Mouse (Mus musculus) limb, embryonic 10.5 days (tissue): ENCODE measurements around the gene Fgfr2. TPM values are rescaled to one million over a fixed set of nuclear protein-coding genes. Genes with fewer than 3 reads are reported as not detected.

Experiments used
- DNase-seq: peaks from one replicate; pipeline ENCODE4 v3.0.0-alpha.2; 2017; ENCODE audit warnings: low spot score
- H3K27ac ChIP-seq: fragments of 300-500 bp; sonication (generic); 2 replicates; pipeline ENCODE4 v1.5.1; 2016; ENCODE audit warnings: mild to moderate bottlenecking
- H3K27me3 ChIP-seq: fragments of 300-500 bp; sonication (generic); 2 replicates; pipeline ENCODE4 v1.6.1; 2016; ENCODE audit warnings: low read depth, mild to moderate bottlenecking; ENCODE audit not compliant: poor library complexity, severe bottlenecking
- H3K36me3 ChIP-seq: fragments of 300-500 bp; sonication (generic); 2 replicates; pipeline ENCODE4 v1.6.1; 2016; ENCODE audit warnings: mild to moderate bottlenecking, moderate library complexity
- H3K4me1 ChIP-seq: fragments of 300-500 bp; sonication (generic); 2 replicates; pipeline ENCODE4 v1.6.1; 2016
- H3K4me3 ChIP-seq: fragments of 300-500 bp; sonication (generic); 2 replicates; pipeline ENCODE4 v1.5.1; 2016; ENCODE audit warnings: mild to moderate bottlenecking, moderate library complexity
- H3K9me3 ChIP-seq: fragments of 300-500 bp; sonication (generic); replicated peaks from 2 replicates; pipeline ENCODE4 v1.6.1; 2016; ENCODE audit warnings: mild to moderate bottlenecking
- WGBS: fragments of 180-500 bp; shearing (Covaris S2); methylation state at CpG from one replicate; pipeline ENCODE4 v1.1.7; 2016; 5-methylcytosine and 5-hydroxymethylcytosine counted together
- polyA plus RNA-seq: library from polyadenylated mRNA; unstranded; fragments of >200 nt; fragmentation: Nextera tagmentation; extraction: Ambion mirVana; gene quantifications from 2 replicates; pipeline ENCODE4 v1.2.1, GENCODE M21; 2016

The Fgfr2 gene
- polyA plus RNA-seq, 1 experiment from 2014 or later = 64.4 TPM

DNA sequence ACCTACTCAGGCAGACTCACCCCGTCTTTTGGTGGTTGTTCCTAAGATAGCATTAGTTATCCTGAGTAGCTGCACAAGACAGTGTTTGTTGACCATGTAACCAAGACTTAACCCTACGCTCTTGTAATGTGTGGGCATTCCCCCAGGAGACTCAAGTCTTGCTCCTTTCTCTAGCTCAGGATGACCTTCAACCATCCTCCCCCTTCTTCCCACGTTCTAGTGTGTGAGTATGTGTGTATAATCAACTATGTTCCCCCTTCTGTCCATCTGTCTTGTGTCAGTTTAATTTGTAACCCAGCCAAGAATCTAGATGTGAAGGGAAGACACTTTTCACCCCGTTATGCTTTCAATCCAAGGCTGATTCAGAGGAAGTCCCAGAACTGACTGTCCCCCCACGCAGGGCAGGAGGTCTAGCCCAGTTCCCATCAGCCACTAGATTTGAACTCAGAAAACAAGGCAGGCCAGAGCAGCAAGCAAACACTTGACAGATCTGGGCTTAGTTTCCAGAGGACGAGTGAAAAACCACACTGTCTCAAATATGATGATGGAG, 815.4 kb downstream of the Fgfr2 start:
- Histone ChIP-seq H3K27me3 (no peaks in the 10 kb centered on the region), H3K36me3 (no peaks in the 10 kb centered on the region), H3K4me3 (no peak overlapping the region), H3K27ac (no peak overlapping the region), H3K9me3 (no peaks in the 10 kb centered on the region), H3K4me1 (peaks cover 19% of the 10 kb centered on the region)
- no peak for DNase-seq
- 86% methylated on average over 6 of the region's 6 CpGs for WGBS

DNA sequence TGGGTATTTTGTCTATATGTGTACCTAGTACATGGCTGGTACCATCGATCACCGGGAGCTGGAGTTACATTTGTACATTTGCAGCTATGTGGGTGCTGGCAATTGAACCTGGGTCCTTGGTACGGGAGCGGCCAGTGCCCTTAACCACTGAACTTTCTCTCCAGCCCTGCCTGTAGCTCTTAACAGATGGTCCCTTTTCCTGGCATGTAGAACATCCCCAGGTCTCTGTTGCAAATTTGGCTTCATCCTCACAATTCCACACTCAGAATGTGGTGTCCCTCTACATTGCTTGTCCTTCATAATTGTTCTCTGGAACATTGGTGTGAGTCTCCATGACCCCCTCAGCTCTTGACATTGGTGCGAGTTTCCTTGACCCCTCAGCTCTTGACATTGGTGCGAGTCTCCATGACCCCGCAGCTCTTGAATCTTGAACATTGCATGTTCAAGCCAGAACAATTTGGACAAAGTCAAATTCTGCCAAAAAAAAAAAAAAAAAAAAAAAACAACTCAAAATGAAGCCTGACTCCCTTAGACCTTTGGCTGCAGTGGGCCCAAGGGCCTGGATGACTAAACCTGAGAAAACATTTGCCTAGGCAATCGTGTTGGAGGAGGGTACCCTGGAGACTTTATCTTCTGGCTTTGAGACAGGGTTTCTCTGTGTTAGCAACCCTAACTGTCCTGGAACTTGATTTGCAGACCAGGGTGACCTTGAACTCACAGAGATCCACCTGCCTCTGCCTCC, 816.3 kb downstream of the Fgfr2 start:
- Histone ChIP-seq H3K27me3 (no peaks in the 10 kb centered on the region), H3K4me1 (peaks cover 16% of the 10 kb centered on the region), H3K27ac (no peak overlapping the region), H3K36me3 (no peaks in the 10 kb centered on the region), H3K4me3 (no peak overlapping the region), H3K9me3 (no peaks in the 10 kb centered on the region)
- WGBS = 95% methylated on average over 8 of the region's 8 CpGs
- DNase-seq = no peak

DNA sequence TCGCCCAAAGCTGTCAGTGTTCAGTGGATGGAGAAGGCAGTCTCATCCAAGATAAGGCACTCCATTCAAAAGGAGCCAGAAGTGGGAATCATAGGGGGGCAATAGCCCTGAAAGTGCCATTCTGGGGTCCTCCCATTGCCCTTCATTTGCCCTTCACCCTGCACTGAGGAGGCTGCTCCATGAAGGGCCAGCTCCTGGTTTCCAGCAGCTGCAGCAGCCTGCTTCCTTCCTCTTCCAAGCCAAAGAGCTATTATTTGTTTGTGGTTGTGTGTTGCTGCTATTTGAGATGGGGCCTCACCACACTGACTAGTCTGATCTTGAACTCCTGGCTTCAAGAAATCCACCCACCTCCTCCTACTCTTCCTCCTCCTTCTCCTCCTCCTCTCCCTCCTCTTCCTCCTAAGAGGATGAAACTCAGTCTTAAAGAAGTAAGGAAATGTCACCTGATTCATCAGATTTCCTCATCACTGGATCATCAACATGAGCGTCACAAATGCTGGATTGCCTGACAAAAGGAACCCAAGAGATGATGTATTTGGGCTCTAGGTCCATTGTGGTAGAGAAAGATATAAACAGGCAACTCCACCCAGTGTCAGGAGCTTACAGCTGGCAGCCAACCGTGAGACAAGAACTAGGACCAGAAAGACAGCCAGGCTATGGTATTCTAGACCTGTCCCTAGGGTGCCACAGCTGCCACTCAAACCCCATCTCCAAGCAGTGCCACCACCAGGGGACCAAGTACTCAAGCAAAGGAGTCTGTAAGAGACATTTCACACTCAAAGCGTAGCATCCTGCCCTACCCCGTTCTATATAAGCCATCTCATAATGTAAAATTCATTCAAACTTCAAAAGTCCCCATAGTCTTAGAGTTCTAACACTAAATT, 817.4 kb downstream of the Fgfr2 start:
- 88% methylated on average over 5 of the region's 5 CpGs for WGBS
- H3K9me3 ChIP-seq = no peaks in the 10 kb centered on the region
- no peak overlapping the region for H3K4me3 ChIP-seq
- no peaks in the 10 kb centered on the region for H3K27me3 ChIP-seq
- no peaks in the 10 kb centered on the region for H3K36me3 ChIP-seq
- no peak for DNase-seq
- peaks cover 15% of the 10 kb centered on the region for H3K4me1 ChIP-seq
- H3K27ac ChIP-seq = no peak overlapping the region

DNA sequence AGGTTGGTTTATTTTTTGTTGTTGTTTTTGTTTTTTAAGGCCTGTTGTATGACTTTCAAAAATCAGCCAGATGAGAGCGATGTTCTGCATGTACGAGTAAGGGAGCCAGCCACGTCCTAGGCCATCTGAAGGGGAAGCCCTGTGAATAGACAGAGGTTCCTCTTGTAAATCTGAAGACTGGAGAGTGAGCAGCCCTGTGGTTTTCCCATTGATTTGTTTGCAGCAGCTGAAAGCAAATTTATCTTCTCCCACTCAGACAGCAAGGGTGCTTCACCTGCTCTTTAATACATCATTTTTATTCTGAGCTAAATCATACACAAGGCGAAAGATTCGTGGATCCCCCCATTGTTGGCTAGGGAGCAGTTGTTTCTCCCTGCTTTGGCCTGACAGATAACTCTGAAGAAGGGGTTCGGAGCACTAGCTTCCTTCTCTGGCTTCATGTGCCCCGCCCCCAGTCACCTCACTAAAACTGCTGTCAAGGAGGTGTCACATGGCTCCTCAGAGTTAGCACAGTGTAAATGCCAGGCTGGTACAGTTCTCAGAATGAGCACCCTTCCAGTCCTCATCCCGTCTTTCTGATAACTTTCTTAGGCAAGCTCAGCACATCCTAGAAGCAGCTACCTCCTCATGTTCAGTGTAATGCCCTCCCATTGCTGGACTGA, 818.6 kb downstream of the Fgfr2 start:
- WGBS = 74% methylated on average over 8 of the region's 8 CpGs
- peaks cover 25% of the 10 kb centered on the region for H3K4me1 ChIP-seq
- H3K9me3 ChIP-seq = no peaks in the 10 kb centered on the region
- no peak overlapping the region for H3K4me3 ChIP-seq
- no peak for DNase-seq
- no peaks in the 10 kb centered on the region for H3K27me3 ChIP-seq
- no peaks in the 10 kb centered on the region for H3K36me3 ChIP-seq
- no peak overlapping the region for H3K27ac ChIP-seq

DNA sequence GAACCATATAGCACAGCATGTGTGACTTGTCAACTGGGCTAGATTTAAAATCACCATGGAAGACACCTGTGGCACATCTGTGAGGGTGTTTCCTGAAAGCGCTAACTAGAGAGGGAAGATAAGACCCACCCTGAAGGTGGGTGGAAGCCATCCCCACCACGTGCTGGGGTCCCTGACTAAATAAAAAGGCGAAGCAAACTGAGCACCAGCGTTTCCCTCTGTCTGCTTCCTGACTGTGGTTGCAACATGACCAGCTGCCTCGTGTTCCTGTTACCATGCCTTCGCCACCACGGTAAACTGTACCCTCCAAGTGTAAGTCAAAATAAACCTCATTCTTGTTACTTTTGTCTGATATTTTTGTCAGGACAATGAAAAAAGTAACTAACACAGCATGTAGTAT, 819.2 kb downstream of the Fgfr2 start:
- DNase-seq = no peak
- Histone ChIP-seq H3K4me1 (peaks cover 31% of the 10 kb centered on the region), H3K9me3 (no peaks in the 10 kb centered on the region), H3K27ac (no peak overlapping the region), H3K4me3 (no peak overlapping the region), H3K36me3 (no peaks in the 10 kb centered on the region), H3K27me3 (no peaks in the 10 kb centered on the region)
- 83% methylated on average over 7 of the region's 7 CpGs for WGBS

DNA sequence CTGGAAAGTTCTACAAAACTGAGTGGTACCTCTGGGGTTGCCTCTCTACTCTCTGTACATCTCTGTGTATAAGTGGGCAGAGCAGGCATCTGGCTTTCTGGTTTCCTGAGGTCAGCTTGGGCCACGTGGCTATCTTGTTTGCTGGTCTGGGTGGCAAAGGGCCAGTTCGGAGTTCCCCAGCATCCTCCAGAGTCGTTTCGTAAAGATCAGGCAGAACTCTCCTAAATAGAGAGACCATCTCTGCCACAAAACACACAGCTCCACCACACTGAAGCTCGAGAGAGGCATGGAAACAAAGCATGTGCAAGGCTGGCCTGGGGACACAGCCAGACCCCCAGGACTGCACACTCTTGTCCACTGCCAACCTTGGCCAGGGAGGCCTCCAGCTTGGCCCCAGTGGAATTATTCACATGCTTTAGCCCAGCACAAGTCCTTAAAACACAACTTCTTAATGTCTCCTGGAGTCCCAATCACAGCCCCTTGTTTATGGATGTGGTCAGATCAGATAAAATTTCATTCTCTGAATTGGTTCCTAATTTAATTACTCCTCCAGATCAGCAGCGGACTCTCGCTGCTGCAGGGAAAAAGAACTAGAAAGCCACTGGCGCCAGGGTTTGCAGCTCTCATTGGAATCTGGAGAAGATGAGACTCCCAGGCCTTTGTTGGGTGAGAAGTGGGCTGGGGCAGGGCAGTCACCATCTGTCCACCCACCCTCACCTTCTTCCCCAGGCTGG, 820.5 kb downstream of the Fgfr2 start:
- Histone ChIP-seq H3K4me3 (no peak overlapping the region), H3K4me1 (peaks cover 39% of the 10 kb centered on the region), H3K27ac (peak overlapping the region; percentile 25; the same call in 1 of the 2 replicates), H3K27me3 (no peaks in the 10 kb centered on the region), H3K9me3 (no peaks in the 10 kb centered on the region), H3K36me3 (no peaks in the 10 kb centered on the region)
- DNase-seq = no peak
- WGBS = 81% methylated on average over 8 of the region's 8 CpGs

DNA sequence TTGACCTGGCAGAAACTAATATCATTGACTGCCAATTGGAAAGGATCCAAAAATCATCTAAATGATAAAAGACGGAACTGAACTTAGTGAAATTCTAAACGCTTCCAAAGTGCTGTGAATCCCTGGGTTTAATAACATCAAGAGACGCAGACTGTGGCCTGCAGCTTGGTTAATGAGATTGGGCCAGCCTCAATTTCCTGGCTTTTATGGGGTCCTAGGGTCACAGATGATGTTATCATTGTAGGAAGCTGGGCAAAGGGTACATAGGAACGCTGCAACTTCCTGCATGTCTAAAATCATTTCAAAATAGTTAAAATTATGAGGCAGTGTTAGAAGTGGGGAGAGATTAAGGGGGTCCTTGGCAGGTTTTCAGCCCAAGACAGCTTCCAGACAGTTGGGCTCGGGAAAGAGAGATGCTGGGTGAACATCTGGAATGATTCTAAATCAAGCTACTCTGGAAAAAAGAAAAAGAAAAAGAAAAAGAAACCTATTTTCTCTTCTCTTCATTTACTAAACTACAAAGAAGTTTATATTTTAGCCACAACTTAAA, 823.4 kb downstream of the Fgfr2 start:
- DNase-seq = no peak
- 28% methylated on average over 5 of the region's 5 CpGs for WGBS
- H3K27me3 ChIP-seq = no peaks in the 10 kb centered on the region
- H3K27ac ChIP-seq = no peak overlapping the region
- H3K9me3 ChIP-seq = no peaks in the 10 kb centered on the region
- H3K4me3 ChIP-seq = no peak overlapping the region
- H3K4me1 ChIP-seq = peaks cover 42% of the 10 kb centered on the region
- H3K36me3 ChIP-seq = no peaks in the 10 kb centered on the region

DNA sequence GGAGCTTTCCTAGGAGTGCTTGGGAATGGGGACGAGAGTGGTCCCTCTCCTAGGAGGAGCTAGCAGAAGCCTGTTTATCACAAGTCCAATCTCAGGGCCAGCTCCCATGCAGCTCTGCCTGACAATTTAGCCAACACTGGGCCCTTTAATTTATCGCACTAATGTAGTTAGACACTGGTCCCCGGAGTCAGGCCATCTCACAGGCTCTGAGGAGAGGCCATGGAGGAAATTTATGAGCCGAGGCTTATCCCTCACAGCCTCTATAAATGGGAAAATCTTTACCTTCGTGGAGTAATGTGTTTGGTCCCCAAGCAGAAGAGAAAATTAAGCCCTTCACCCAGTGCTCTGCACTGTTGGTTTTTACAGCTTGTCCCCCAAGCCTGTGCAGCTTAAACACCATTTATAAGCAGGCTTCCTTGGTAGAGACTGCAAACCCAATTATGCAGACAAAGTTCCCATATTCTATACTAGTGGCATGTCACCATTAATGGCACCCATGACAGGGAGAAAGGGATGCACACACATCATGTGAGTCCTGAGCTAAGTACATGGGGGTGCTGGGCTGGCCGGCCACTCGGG, 824.6 kb downstream of the Fgfr2 start:
- H3K27me3 ChIP-seq = no peaks in the 10 kb centered on the region
- H3K4me1 ChIP-seq = peaks cover 54% of the 10 kb centered on the region
- DNase-seq = no peak
- no peak overlapping the region for H3K4me3 ChIP-seq
- no peaks in the 10 kb centered on the region for H3K36me3 ChIP-seq
- peak overlapping the region; percentile 25; the same call in 1 of the 2 replicates for H3K27ac ChIP-seq
- 66% methylated on average over 7 of the region's 7 CpGs for WGBS
- no peaks in the 10 kb centered on the region for H3K9me3 ChIP-seq

DNA sequence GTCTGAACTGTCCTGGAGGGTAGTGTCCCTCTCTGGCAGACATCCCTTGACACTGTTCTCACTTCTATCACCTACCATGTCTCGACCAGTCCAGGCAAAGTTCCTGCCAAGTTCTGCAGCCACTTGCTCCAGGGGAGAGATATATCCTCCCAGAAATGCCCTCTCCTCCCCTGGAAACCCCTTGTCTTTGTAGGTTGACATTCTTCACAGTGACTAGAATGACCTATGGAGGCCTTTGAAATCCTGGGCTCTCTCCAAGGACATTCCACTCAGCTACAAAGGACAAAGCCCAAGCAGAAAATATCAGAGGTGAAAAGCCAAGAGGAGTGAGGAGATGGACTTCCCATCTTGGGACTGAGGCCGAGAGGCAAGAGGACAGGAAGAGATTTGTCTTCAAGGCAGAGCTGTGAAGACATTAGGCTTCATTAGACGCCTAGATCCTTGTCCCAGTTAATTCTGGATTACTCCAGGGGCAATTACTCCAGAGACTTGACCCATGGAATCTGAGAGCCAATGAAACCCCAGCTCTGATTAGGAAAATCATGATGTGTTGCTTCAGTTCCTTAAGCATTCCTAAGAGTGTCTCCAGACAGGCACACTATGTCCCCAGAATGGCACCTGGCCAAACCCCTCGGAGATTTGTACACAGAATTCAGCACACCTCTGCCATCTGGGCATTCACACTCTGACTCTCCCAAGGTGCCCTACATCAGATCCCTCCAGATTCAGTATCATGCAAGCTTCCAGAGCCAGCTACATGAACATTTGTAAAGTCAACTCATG, 826.3 kb downstream of the Fgfr2 start:
- Histone ChIP-seq H3K4me3 (no peak overlapping the region), H3K27ac (no peak overlapping the region), H3K9me3 (no peaks in the 10 kb centered on the region), H3K27me3 (no peaks in the 10 kb centered on the region), H3K4me1 (peaks cover 55% of the 10 kb centered on the region), H3K36me3 (no peaks in the 10 kb centered on the region)
- DNase-seq = no peak
- 71% methylated on average over 4 of the region's 4 CpGs for WGBS

DNA sequence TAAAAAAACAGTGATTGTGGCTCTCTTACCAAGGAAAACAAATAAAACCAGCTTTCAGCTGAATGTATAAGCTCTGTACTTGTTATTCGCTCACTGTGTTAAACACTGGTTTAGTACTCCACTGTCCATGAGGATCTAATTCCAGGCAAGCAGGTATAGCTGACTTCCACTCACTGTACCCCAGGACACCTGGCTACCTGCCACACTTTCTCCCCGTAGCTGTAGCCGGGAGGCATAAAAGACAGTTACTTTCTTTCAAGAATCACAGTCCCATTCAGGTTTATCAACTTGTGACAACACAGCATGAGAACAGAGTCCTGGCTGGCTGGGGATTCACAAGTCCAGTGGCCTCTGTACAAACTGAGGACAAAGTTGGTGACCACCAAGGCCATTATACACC, 827.0 kb downstream of the Fgfr2 start:
- H3K9me3 ChIP-seq = no peaks in the 10 kb centered on the region
- peaks cover 53% of the 10 kb centered on the region for H3K4me1 ChIP-seq
- H3K27ac ChIP-seq = no peak overlapping the region
- no peaks in the 10 kb centered on the region for H3K36me3 ChIP-seq
- no peak for DNase-seq
- no peak overlapping the region for H3K4me3 ChIP-seq
- WGBS = 89% methylated on average over 3 of the region's 3 CpGs
- no peaks in the 10 kb centered on the region for H3K27me3 ChIP-seq

DNA sequence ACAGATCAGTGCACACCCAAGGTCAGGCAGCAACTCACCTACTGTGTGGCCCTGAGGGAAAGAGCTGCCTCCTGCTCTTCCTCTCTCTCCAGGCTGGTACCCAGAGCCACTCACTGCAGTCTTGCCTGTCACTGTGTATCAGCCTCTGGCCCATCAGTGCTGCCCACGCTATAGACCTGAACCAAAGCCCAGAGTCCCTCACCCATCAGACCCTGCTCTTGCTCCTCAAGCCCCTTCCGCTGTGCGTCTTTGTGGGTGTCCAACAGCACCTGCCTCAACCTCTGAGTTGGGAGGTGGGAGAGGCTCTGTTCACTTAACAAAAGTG, 835.8 kb downstream of the Fgfr2 start:
- Histone ChIP-seq H3K36me3 (no peaks in the 10 kb centered on the region), H3K4me3 (no peak overlapping the region), H3K27ac (peak overlapping the region; percentile 37), H3K27me3 (no peaks in the 10 kb centered on the region), H3K4me1 (peaks cover 43% of the 10 kb centered on the region), H3K9me3 (no peaks in the 10 kb centered on the region)
- DNase-seq = no peak
- WGBS = 69% methylated on average over 3 of the region's 3 CpGs
